Mouse (Mus musculus): Measurements from ENCODE around the gene Appl2. TPM values are rescaled to one million over a fixed set of nuclear protein-coding genes. Genes with fewer than 3 reads are reported as not detected.

Appl2 gene
- polyA plus RNA-seq (2017; shearing (Covaris generic)), result 10.7 TPM

DNA sequence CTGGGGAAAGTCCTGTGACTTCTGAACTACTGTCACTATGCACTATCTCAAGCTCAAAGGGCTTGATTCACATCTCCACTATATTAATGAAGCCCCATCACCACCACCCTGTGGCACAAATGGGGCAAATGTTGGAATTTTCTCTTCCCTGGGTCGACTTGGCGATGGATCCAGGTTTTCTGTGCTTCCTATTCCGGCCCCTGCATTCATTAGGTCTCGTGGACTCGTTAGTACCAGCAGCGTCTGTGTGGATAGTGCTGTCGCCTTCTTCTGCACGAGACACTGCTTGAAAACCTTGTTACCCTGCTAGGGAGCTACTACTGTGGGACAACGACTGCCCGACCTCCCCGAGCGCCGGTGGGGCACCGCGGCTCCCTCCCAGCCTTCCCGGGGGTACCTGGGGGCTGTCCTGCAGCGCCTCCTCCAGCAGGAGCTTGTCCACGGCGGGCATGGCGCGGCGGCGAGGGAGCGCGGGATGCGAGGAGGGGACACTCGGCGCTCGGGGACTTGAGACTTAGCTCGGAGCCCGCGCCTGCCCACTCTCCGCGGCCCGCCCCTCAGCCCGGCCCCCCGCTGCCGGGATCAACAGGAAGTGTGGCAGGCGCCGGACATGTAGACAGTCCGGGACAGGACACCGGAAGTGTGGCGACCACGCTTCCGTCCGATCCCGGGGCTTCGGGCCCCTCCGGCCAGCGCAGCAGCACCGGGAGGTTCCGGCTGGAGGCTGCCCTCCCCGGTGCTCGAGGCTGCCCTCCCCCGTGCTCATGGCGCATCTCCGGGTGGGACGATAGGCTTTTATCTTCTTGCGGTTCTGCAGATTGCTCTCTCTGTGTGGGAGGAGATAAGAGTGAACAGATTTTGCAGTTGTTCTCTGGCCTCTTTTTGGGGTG is at the start of gene Appl2:
Appl2 (minus strand) TSS at position 608 of the 890 bp plus-strand sequence.

Other genes starting within 250 kb of the Appl2 start
- 0.34 TPM for gene Aldh1l2, start 114.6 kb downstream of the Appl2 start, polyA plus RNA-seq (2017; shearing (Covaris generic))
- 41.0 TPM for gene Washc4, start 105.0 kb downstream of the Appl2 start, polyA plus RNA-seq (2017; shearing (Covaris generic))
- gene 1500009L16Rik, start 74.1 kb upstream of the Appl2 start, polyA plus RNA-seq (2017; shearing (Covaris generic)), result 0.98 TPM

All from CD4-positive, CD25-positive, alpha-beta regulatory T cell (primary cell).